Mouse (Mus musculus) limb, embryonic 13.5 days (tissue): ENCODE results near the gene Cyp2b10. TPM values are rescaled to one million over a fixed set of nuclear protein-coding genes. Genes with fewer than 3 reads are reported as not detected.
"Not testable (repeated sequence)": the region's sequence is repeated elsewhere in the genome, so short reads cannot be mapped to it uniquely, and the experiment has no call there.

Experiments used
- ATAC-seq: fragments of 200-750 bp; cut with Nextera tagmentation; 2 replicates; pipeline ENCODE4 v1.8.0; 2017; ENCODE audit warnings: low read depth, moderate number of reproducible peaks, moderate TSS enrichment; ENCODE audit not compliant: low FRiP score
- H3K27ac ChIP-seq: fragments of 300-500 bp; sonication (generic); 2 replicates; pipeline ENCODE4 v1.5.1; 2015; ENCODE audit warnings: inconsistent platforms, mild to moderate bottlenecking, moderate library complexity
- H3K27me3 ChIP-seq: fragments of 300-500 bp; sonication (generic); 2 replicates; pipeline ENCODE4 v1.6.1; 2015; ENCODE audit warnings: mild to moderate bottlenecking, inconsistent platforms
- H3K36me3 ChIP-seq: fragments of 300-500 bp; sonication (generic); 2 replicates; pipeline ENCODE4 v1.6.1; 2015; ENCODE audit warnings: inconsistent platforms, mild to moderate bottlenecking, moderate library complexity
- H3K4me1 ChIP-seq: fragments of 300-500 bp; sonication (generic); 2 replicates; pipeline ENCODE4 v1.6.1; 2015; ENCODE audit warnings: inconsistent platforms
- H3K4me2 ChIP-seq: fragments of 300-500 bp; sonication (generic); replicated peaks from 2 replicates; pipeline ENCODE4 v1.6.1; 2015; ENCODE audit warnings: inconsistent platforms, mild to moderate bottlenecking, moderate library complexity
- H3K4me3 ChIP-seq: fragments of 300-500 bp; sonication (generic); 2 replicates; pipeline ENCODE4 v1.5.1; 2015; ENCODE audit warnings: moderate library complexity, mild to moderate bottlenecking, inconsistent platforms
- H3K9ac ChIP-seq: fragments of 300-500 bp; sonication (generic); 2 replicates; pipeline ENCODE4 v1.6.1; 2015; ENCODE audit warnings: mild to moderate bottlenecking, inconsistent platforms
- H3K9me3 ChIP-seq: fragments of 300-500 bp; sonication (generic); 2 replicates; pipeline ENCODE4 v1.6.1; 2016; ENCODE audit warnings: inconsistent platforms
- WGBS: fragments of 180-500 bp; shearing (Covaris S2); methylation state at CpG from one replicate; pipeline ENCODE4 v1.1.7; 2015; 5-methylcytosine and 5-hydroxymethylcytosine counted together
- polyA plus RNA-seq: library from polyadenylated mRNA; unstranded; fragments of >200 nt; fragmentation: Nextera tagmentation; extraction: Ambion mirVana; gene quantifications from 2 replicates; pipeline ENCODE4 v1.2.1, GENCODE M21; 2015

The Cyp2b10 gene
- polyA plus RNA-seq, 1 experiment from 2014 or later: not detected

GRCm38 (mm10) chr7:25884272-25884671 is 13.1 kb upstream of the Cyp2b10 start:
- Histone ChIP-seq H3K27ac (no peak overlapping the region), H3K4me2 (no peak overlapping the region), H3K27me3 (peaks cover 24% of the 10 kb centered on the region), H3K4me1 (no peaks in the 10 kb centered on the region), H3K9me3 (no peaks in the 10 kb centered on the region), H3K36me3 (no peaks in the 10 kb centered on the region), H3K9ac (no peak overlapping the region), H3K4me3 (no peak overlapping the region)
- WGBS: 88% methylated on average over 1 of the region's 1 CpGs
- no peak for ATAC-seq

DNA sequence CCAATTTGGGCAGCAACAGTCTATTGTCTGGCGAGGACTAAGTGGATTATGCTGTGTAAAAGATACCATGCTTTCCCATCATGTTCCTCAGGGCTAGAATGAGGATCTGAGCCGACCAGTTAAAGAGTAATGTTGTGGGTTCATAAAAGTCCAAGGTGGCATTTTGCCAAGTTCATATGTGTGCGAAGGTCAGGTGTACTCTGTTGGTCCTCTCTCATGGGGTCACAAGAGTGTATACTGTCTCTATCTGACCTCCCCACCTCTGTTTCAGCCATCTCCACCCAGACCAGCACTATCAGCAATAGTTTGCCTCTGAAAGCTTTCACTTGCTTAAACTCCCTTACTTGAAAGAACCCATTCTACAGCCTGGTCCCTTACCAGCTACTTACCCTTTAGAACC is 9.7 kb upstream of the Cyp2b10 start:
- H3K27ac ChIP-seq: no peak overlapping the region
- no peak overlapping the region for H3K4me2 ChIP-seq
- no peak overlapping the region for H3K4me3 ChIP-seq
- no peaks in the 10 kb centered on the region for H3K36me3 ChIP-seq
- 81% methylated on average over 3 of the region's 3 CpGs for WGBS
- H3K9me3 ChIP-seq: no peaks in the 10 kb centered on the region
- H3K4me1 ChIP-seq: no peaks in the 10 kb centered on the region
- 0 out of 2 replicates have a peak, but pooled peaks cover 5% of the 10 kb centered on the region for H3K27me3 ChIP-seq
- no peak overlapping the region for H3K9ac ChIP-seq
- no peak for ATAC-seq

GRCm38 (mm10) chr7:25893159-25893558 is 4.3 kb upstream of the Cyp2b10 start:
- Histone ChIP-seq H3K27ac (no peak overlapping the region), H3K4me2 (no peak overlapping the region), H3K27me3 (no peaks in the 10 kb centered on the region), H3K36me3 (no peaks in the 10 kb centered on the region), H3K9me3 (no peaks in the 10 kb centered on the region), H3K4me1 (no peaks in the 10 kb centered on the region), H3K4me3 (no peak overlapping the region), H3K9ac (no peak overlapping the region)
- 81% methylated on average over 5 of the region's 5 CpGs for WGBS
- no peak for ATAC-seq

GRCm38 (mm10) chr7:25895162-25895561 is 2.3 kb upstream of the Cyp2b10 start:
- Histone ChIP-seq H3K4me2 (no peak overlapping the region), H3K27ac (no peak overlapping the region), H3K36me3 (no peaks in the 10 kb centered on the region), H3K4me1 (no peaks in the 10 kb centered on the region), H3K4me3 (no peak overlapping the region), H3K27me3 (no peaks in the 10 kb centered on the region), H3K9me3 (no peaks in the 10 kb centered on the region), H3K9ac (no peak overlapping the region)
- ATAC-seq: no peak
- WGBS: 88% methylated on average over 1 of the region's 1 CpGs

GRCm38 (mm10) chr7:25898064-25898463 is 644 bp downstream of the Cyp2b10 start:
- H3K36me3 ChIP-seq: no peaks in the 10 kb centered on the region
- H3K4me1 ChIP-seq: no peaks in the 10 kb centered on the region
- H3K27ac ChIP-seq: no peak overlapping the region
- no peak for ATAC-seq
- 0 out of 2 replicates have a peak, but pooled peaks cover 3% of the 10 kb centered on the region for H3K9me3 ChIP-seq
- H3K4me3 ChIP-seq: no peak overlapping the region
- H3K9ac ChIP-seq: no peak overlapping the region
- H3K27me3 ChIP-seq: no peaks in the 10 kb centered on the region
- 86% methylated on average over 7 of the region's 7 CpGs for WGBS
- no peak overlapping the region for H3K4me2 ChIP-seq

GRCm38 (mm10) chr7:25902061-25902690 is 4.8 kb downstream of the Cyp2b10 start:
- Histone ChIP-seq H3K9me3 (0 out of 2 replicates have a peak, but pooled peaks cover 3% of the 10 kb centered on the region), H3K36me3 (no peaks in the 10 kb centered on the region), H3K9ac (no peak overlapping the region), H3K4me3 (no peak overlapping the region), H3K4me1 (no peaks in the 10 kb centered on the region), H3K4me2 (no peak overlapping the region), H3K27me3 (no peaks in the 10 kb centered on the region), H3K27ac (no peak overlapping the region)
- WGBS: 57% methylated on average over 8 of the region's 8 CpGs
- no peak for ATAC-seq

GRCm38 (mm10) chr7:25903156-25903555 is 5.7 kb downstream of the Cyp2b10 start:
- H3K4me2 ChIP-seq: no peak overlapping the region
- 41% methylated on average over 14 of the region's 14 CpGs for WGBS

DNA sequence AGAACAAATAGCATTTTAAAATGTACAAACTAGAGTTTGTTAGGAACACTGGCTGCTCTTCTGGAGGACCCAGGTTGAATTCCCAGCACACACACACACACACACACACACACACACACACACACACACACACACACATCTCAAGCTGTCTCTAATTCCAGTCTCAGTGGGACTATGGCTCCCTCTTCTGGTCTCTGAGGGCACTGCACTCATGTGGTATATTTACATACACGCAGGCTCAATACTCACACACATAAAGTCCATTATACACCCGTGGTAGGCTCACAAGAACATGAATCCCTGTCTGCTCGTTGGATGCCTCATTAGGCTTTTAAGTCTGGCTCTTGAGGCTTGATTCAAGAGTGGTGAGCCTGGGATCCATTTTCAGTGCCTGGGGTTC is 6.6 kb downstream of the Cyp2b10 start:
- WGBS: 45% methylated on average over 3 of the region's 3 CpGs
- no peak overlapping the region for H3K4me3 ChIP-seq
- no peak overlapping the region for H3K4me2 ChIP-seq
- no peaks in the 10 kb centered on the region for H3K36me3 ChIP-seq
- H3K9ac ChIP-seq: no peak overlapping the region
- H3K27me3 ChIP-seq: no peaks in the 10 kb centered on the region
- H3K27ac ChIP-seq: no peak overlapping the region
- H3K4me1 ChIP-seq: no peaks in the 10 kb centered on the region
- H3K9me3 ChIP-seq: 0 out of 2 replicates have a peak, but pooled peaks cover 3% of the 10 kb centered on the region
- ATAC-seq: no peak

More at GRCm38 (mm10) chr7:25903156-25903555, 5.7 kb downstream of the Cyp2b10 start:
- Histone ChIP-seq H3K9me3 (0 out of 2 replicates have a peak, but pooled peaks cover 3% of the 10 kb centered on the region), H3K4me1 (no peaks in the 10 kb centered on the region), H3K4me3 (no peak overlapping the region), H3K27me3 (no peaks in the 10 kb centered on the region), H3K36me3 (no peaks in the 10 kb centered on the region), H3K9ac (no peak overlapping the region), H3K27ac (no peak overlapping the region)
- no peak for ATAC-seq

GRCm38 (mm10) chr7:25904489-25904888 is 7.1 kb downstream of the Cyp2b10 start:
- no peak overlapping the region for H3K4me2 ChIP-seq
- H3K9ac ChIP-seq: no peak overlapping the region
- no peaks in the 10 kb centered on the region for H3K36me3 ChIP-seq
- 0 out of 2 replicates have a peak, but pooled peaks cover 3% of the 10 kb centered on the region for H3K9me3 ChIP-seq
- no peak overlapping the region for H3K4me3 ChIP-seq
- H3K4me1 ChIP-seq: no peaks in the 10 kb centered on the region
- WGBS: 70% methylated on average over 10 of the region's 10 CpGs
- H3K27ac ChIP-seq: no peak overlapping the region
- ATAC-seq: no peak
- no peaks in the 10 kb centered on the region for H3K27me3 ChIP-seq

- 74% methylated on average over 6 of the region's 6 CpGs for WGBS
- Histone ChIP-seq H3K4me1 (no peaks in the 10 kb centered on the region), H3K36me3 (no peaks in the 10 kb centered on the region), H3K27me3 (no peaks in the 10 kb centered on the region), H3K4me2 (no peak overlapping the region), H3K9me3 (no peaks in the 10 kb centered on the region), H3K4me3 (no peak overlapping the region), H3K27ac (no peak overlapping the region), H3K9ac (no peak overlapping the region)
- no peak for ATAC-seq
Observed at GRCm38 (mm10) chr7:25907380-25907779, 10.0 kb downstream of the Cyp2b10 start.

DNA sequence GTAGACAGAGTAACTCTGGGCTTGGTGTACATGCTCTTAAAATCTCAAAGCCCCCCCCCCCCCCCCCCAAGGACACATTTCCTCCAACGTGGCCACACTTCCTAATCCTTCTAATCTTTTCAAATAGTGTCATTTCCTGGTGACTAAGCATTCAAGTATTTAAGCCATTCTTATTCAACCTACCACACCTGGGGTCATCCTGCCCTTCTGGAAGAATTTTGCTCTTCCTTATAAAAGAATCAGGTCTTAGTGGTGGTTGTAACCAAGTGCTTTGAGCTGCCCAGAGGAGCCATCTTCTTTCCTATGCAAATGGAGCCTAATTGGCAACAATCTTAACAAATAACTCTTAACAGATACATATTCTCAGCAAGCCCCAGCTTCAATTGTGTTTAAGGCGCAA is 12.6 kb downstream of the Cyp2b10 start:
- Histone ChIP-seq H3K27me3 (no peaks in the 10 kb centered on the region), H3K36me3 (no peaks in the 10 kb centered on the region), H3K9me3 (no peaks in the 10 kb centered on the region), H3K9ac (no peak overlapping the region), H3K4me3 (no peak overlapping the region), H3K4me1 (no peaks in the 10 kb centered on the region), H3K4me2 (no peak overlapping the region), H3K27ac (no peak overlapping the region)
- WGBS: 78% methylated on average over 2 of the region's 2 CpGs
- no peak for ATAC-seq

- H3K4me2 ChIP-seq: no peak overlapping the region
- no peaks in the 10 kb centered on the region for H3K4me1 ChIP-seq
- WGBS: 77% methylated on average over 1 of the region's 1 CpGs
- no peaks in the 10 kb centered on the region for H3K27me3 ChIP-seq
- no peaks in the 10 kb centered on the region for H3K36me3 ChIP-seq
- H3K9me3 ChIP-seq: no peaks in the 10 kb centered on the region
- H3K4me3 ChIP-seq: no peak overlapping the region
- no peak overlapping the region for H3K27ac ChIP-seq
- H3K9ac ChIP-seq: no peak overlapping the region
- ATAC-seq: no peak
Observed at GRCm38 (mm10) chr7:25916116-25916515, 18.7 kb downstream of the Cyp2b10 start.

GRCm38 (mm10) chr7:25917271-25917670 is 19.9 kb downstream of the Cyp2b10 start:
- H3K9me3 ChIP-seq, H3K36me3 ChIP-seq, H3K4me1 ChIP-seq, H3K27me3 ChIP-seq, H3K4me2 ChIP-seq, H3K27ac ChIP-seq, ATAC-seq, H3K4me3 ChIP-seq, H3K9ac ChIP-seq: not testable (repeated sequence)
- WGBS: 55% methylated on average over 5 of the region's 5 CpGs
